Mouse (Mus musculus) embryonic facial prominence, embryonic 12.5 days (tissue): ENCODE results near the gene B3galt4. TPM values are rescaled to one million over a fixed set of nuclear protein-coding genes. Genes with fewer than 3 reads are reported as not detected.
"Not testable (repeated sequence)": the region's sequence is repeated elsewhere in the genome, so short reads cannot be mapped to it uniquely, and the experiment has no call there.

Experiments
- ATAC-seq: fragments of 200-750 bp; cut with Nextera tagmentation; 2 replicates; pipeline ENCODE4 v1.8.0; 2017; ENCODE audit not compliant: insufficient number of reproducible peaks, insufficient read depth, low FRiP score, low TSS enrichment
- H3K27ac ChIP-seq: fragments of 300-500 bp; sonication (generic); 2 replicates; pipeline ENCODE4 v1.5.1; 2016; ENCODE audit warnings: mild to moderate bottlenecking
- H3K27me3 ChIP-seq: fragments of 300-500 bp; sonication (generic); 2 replicates; pipeline ENCODE4 v1.6.1; 2016; ENCODE audit warnings: mild to moderate bottlenecking, moderate library complexity
- H3K36me3 ChIP-seq: fragments of 300-500 bp; sonication (generic); 2 replicates; pipeline ENCODE4 v1.6.1; 2016; ENCODE audit warnings: mild to moderate bottlenecking
- H3K4me1 ChIP-seq: fragments of 300-500 bp; sonication (generic); 2 replicates; pipeline ENCODE4 v1.6.1; 2016
- H3K4me2 ChIP-seq: fragments of 300-500 bp; sonication (generic); replicated peaks from 2 replicates; pipeline ENCODE4 v1.6.1; 2016; ENCODE audit warnings: mild to moderate bottlenecking, moderate library complexity
- H3K4me3 ChIP-seq: fragments of 300-500 bp; sonication (generic); 2 replicates; pipeline ENCODE4 v1.5.1; 2016; ENCODE audit warnings: mild to moderate bottlenecking
- H3K9ac ChIP-seq: fragments of 300-500 bp; sonication (generic); 2 replicates; pipeline ENCODE4 v1.6.1; 2016; ENCODE audit warnings: mild to moderate bottlenecking, moderate library complexity
- H3K9me3 ChIP-seq: fragments of 300-500 bp; sonication (generic); 2 replicates; pipeline ENCODE4 v1.6.1; 2016; ENCODE audit warnings: mild to moderate bottlenecking, moderate library complexity
- WGBS: fragments of 180-500 bp; shearing (Covaris S2); methylation state at CpG from one replicate; pipeline ENCODE4 v1.1.7; 2016; 5-methylcytosine and 5-hydroxymethylcytosine counted together
- polyA plus RNA-seq: library from polyadenylated mRNA; unstranded; fragments of >200 nt; fragmentation: Nextera tagmentation; extraction: Ambion mirVana; gene quantifications from 2 replicates; pipeline ENCODE4 v1.2.1, GENCODE M21; 2016

B3galt4 gene
- polyA plus RNA-seq, 1 experiment from 2014 or later = 6.3 TPM

GRCm38 (mm10) chr17:33909869-33910250 lies 41.4 kb downstream of the B3galt4 start:
- Histone ChIP-seq H3K4me2 (peak overlapping the region; percentile 98), H3K27ac (peak overlapping the region; percentile 88), H3K36me3 (peaks cover 37% of the 10 kb centered on the region), H3K9me3 (no peaks in the 10 kb centered on the region), H3K4me1 (peaks cover 23% of the 10 kb centered on the region), H3K9ac (peak overlapping the region; percentile 80), H3K4me3 (peak overlapping the region; percentile 80), H3K27me3 (no peaks in the 10 kb centered on the region)
- under 1% methylated on average over 14 of the region's 14 CpGs for WGBS
- ATAC-seq = no peak

GRCm38 (mm10) chr17:33909077-33909868 lies 42.0 kb downstream of the B3galt4 start, which contains the start of gene Daxx:
Gene Daxx, plus strand, starts transcription at chr17:33909414.
- H3K27me3 ChIP-seq = no peaks in the 10 kb centered on the region
- peak within 1 kb of the TSS; percentile 80 for H3K9ac ChIP-seq
- under 1% methylated on average over 68 of the region's 68 CpGs for WGBS

GRCm38 (mm10) chr17:33908331-33909076 lies 42.8 kb downstream of the B3galt4 start:
- Histone ChIP-seq H3K4me1 (peaks cover 16% of the 10 kb centered on the region), H3K9me3 (no peaks in the 10 kb centered on the region), H3K27me3 (no peaks in the 10 kb centered on the region), H3K27ac (peak overlapping the region; percentile 88), H3K4me3 (peak overlapping the region; percentile 80), H3K9ac (peak overlapping the region; percentile 76), H3K36me3 (peaks cover 24% of the 10 kb centered on the region), H3K4me2 (peak overlapping the region; percentile 98)
- ATAC-seq = peak; percentile 4; the same call in 1 of the 2 replicates
- under 1% methylated on average over 43 of the region's 44 CpGs for WGBS

More at GRCm38 (mm10) chr17:33909077-33909868, 42.0 kb downstream of the B3galt4 start, which contains the start of gene Daxx:
- H3K27ac ChIP-seq = peak within 1 kb of the TSS; percentile 88
- ATAC-seq = peak; percentile 95
- H3K36me3 ChIP-seq = peaks cover 32% of the 10 kb centered on the region
- H3K9me3 ChIP-seq = no peaks in the 10 kb centered on the region
- peaks cover 19% of the 10 kb centered on the region for H3K4me1 ChIP-seq
- peak within 1 kb of the TSS; percentile 98 for H3K4me2 ChIP-seq
- H3K4me3 ChIP-seq = peak within 1 kb of the TSS; percentile 80

- not testable (repeated sequence) for H3K4me2 ChIP-seq, H3K9me3 ChIP-seq, H3K27me3 ChIP-seq, H3K4me1 ChIP-seq, ATAC-seq, H3K9ac ChIP-seq, H3K36me3 ChIP-seq, H3K4me3 ChIP-seq, H3K27ac ChIP-seq
- WGBS = 11% methylated on average over 4 of the region's 4 CpGs
These were observed 46.5 kb downstream of the B3galt4 start, which contains the start of gene Platr17 for GRCm38 (mm10) chr17:33904835-33905234. Gene Platr17, plus strand, starts transcription at chr17:33905135.

GRCm38 (mm10) chr17:33903911-33904651 lies 47.2 kb downstream of the B3galt4 start:
- H3K36me3 ChIP-seq, H3K4me2 ChIP-seq, ATAC-seq, H3K4me1 ChIP-seq, H3K9me3 ChIP-seq, H3K4me3 ChIP-seq, H3K27me3 ChIP-seq, H3K27ac ChIP-seq, H3K9ac ChIP-seq: not testable (repeated sequence)
- 57% methylated on average over 6 of the region's 6 CpGs for WGBS

- 86% methylated on average over 7 of the region's 7 CpGs for WGBS
These were observed 48.8 kb downstream of the B3galt4 start for GRCm38 (mm10) chr17:33902491-33902890.

GRCm38 (mm10) chr17:33902079-33902478 lies 49.2 kb downstream of the B3galt4 start:
- H3K27ac ChIP-seq = no peak overlapping the region
- no peak overlapping the region for H3K4me2 ChIP-seq
- ATAC-seq = no peak
- 72% methylated on average over 4 of the region's 4 CpGs for WGBS
- no peaks in the 10 kb centered on the region for H3K4me1 ChIP-seq
- H3K36me3 ChIP-seq = no peaks in the 10 kb centered on the region
- no peaks in the 10 kb centered on the region for H3K9me3 ChIP-seq
- H3K9ac ChIP-seq = no peak overlapping the region
- H3K4me3 ChIP-seq = no peak overlapping the region
- H3K27me3 ChIP-seq = no peaks in the 10 kb centered on the region

More at GRCm38 (mm10) chr17:33902491-33902890, 48.8 kb downstream of the B3galt4 start:
- Histone ChIP-seq H3K4me2 (no peak overlapping the region), H3K36me3 (no peaks in the 10 kb centered on the region), H3K4me1 (no peaks in the 10 kb centered on the region), H3K27ac (no peak overlapping the region), H3K9ac (no peak overlapping the region), H3K27me3 (no peaks in the 10 kb centered on the region), H3K4me3 (no peak overlapping the region), H3K9me3 (no peaks in the 10 kb centered on the region)
- no peak for ATAC-seq

- 59% methylated on average over 4 of the region's 4 CpGs for WGBS
- no peaks in the 10 kb centered on the region for H3K36me3 ChIP-seq
- no peak overlapping the region for H3K27ac ChIP-seq
- no peak for ATAC-seq
- H3K27me3 ChIP-seq = no peaks in the 10 kb centered on the region
- H3K4me2 ChIP-seq = no peak overlapping the region
- no peaks in the 10 kb centered on the region for H3K4me1 ChIP-seq
- no peak overlapping the region for H3K4me3 ChIP-seq
- H3K9me3 ChIP-seq = no peaks in the 10 kb centered on the region
- no peak overlapping the region for H3K9ac ChIP-seq
These were observed 49.6 kb downstream of the B3galt4 start for GRCm38 (mm10) chr17:33901653-33902052.

- H3K4me2 ChIP-seq = no peak overlapping the region
- no peaks in the 10 kb centered on the region for H3K4me1 ChIP-seq
- no peak overlapping the region for H3K4me3 ChIP-seq
- no peaks in the 10 kb centered on the region for H3K36me3 ChIP-seq
- no peak overlapping the region for H3K27ac ChIP-seq
- no peaks in the 10 kb centered on the region for H3K9me3 ChIP-seq
- H3K9ac ChIP-seq = no peak overlapping the region
- ATAC-seq = no peak
- no peaks in the 10 kb centered on the region for H3K27me3 ChIP-seq
- whole genome bisulfite sequencing = 77% methylated on average over 4 of the region's 4 CpGs
These were observed 50.3 kb downstream of the B3galt4 start for GRCm38 (mm10) chr17:33900989-33901314.

GRCm38 (mm10) chr17:33900281-33900988 lies 50.9 kb downstream of the B3galt4 start:
- H3K4me2 ChIP-seq = no peak overlapping the region
- no peak overlapping the region for H3K9ac ChIP-seq
- no peaks in the 10 kb centered on the region for H3K27me3 ChIP-seq

More at GRCm38 (mm10) chr17:33900281-33900988, 50.9 kb downstream of the B3galt4 start:
- no peak overlapping the region for H3K27ac ChIP-seq
- WGBS = 66% methylated on average over 7 of the region's 7 CpGs
- H3K4me1 ChIP-seq = no peaks in the 10 kb centered on the region
- ATAC-seq = no peak
- no peak overlapping the region for H3K4me3 ChIP-seq
- H3K9me3 ChIP-seq = no peaks in the 10 kb centered on the region
- H3K36me3 ChIP-seq = no peaks in the 10 kb centered on the region
